Mouse (Mus musculus): ENCODE data around the gene LTO1.
"Not testable (repeated sequence)": the region's sequence is repeated elsewhere in the genome, so short reads cannot be mapped to it uniquely, and the experiment has no call there.

The LTO1 gene

DNA sequence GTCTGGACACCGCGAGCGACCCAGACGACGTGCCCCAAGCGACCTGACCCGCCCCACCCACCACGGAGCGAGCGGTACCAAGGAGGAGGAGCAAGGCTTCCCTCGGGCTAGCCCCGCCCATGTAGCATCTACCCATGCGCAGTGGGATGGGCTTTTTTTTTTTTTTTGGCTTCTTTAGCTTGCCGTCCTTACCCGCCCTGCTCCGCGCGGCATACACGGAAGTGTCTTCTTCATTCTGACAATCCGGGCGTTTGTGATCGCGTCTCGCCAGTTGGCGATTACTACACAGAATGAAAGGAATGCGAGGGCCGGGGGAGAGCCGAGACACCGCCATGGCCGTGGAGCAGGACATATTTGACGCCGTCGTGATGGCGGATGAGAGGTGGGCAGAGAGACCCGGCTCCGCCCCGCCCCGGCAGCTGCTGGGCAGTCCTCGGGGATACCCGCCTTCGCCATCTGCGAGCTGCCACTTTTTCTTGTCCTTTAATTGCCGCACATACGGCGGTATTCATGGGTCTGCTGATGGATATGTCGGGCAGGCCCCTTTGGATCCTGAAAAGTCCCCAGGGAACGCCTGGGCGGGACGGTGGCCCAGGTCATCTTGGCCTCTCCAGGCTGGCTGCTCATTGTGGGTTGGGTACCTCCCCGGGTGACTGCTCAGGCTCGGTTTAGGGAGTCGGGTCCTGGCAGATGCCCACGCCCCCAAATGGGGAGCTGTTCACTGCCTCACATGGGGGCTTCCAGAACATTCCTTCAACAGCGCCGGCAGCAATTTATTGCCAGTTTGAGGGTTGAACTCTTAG, at the start of gene LTO1:
Gene LTO1 (plus strand): TSS at position 153 of the 803 bp plus-strand sequence.
- DNase-seq (ENCODE audit: low spot score): no peak

DNA sequence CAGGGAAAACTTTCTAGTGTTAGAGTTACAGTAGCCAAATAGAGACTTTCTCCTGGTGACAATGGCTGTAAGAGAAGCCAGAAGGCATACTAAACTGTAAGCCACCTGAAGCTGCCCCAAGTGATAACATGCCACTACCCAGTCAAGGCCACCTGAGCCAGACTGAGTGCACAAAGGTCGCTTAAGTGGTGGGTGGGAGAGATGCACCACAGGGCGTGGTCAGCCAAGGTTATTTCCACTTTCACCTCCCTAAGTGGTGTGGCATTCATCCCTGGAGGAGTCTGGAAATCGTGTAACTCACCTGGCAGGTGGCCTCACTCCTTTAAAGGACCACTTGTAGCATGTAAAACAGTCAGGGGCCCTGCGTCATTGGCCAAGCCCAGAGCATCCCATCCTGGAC, 47.7 kb upstream of the LTO1 start:
- DNase-seq (ENCODE audit: low spot score): no peak

DNA sequence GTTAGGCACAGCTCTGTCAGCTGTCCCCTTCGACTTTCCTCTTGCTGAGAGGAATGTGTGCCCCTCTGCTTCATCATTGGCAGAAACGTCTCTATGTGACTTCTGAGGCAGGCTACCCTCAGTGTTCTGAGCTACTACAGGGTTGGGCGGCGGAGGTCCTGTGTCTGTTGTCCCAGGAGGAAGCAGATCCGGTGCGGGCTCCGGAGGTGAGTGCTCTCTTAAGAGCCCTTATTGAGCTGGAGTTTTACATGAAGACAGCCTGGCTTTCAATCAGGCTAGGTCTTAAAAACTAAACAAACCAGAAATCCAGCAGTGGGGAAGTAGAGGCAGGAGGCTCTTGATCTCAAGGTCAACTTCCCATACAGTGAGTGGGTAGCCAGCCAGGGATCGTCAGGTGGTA, 47.3 kb upstream of the LTO1 start:
- DNase-seq (ENCODE audit: low spot score): no peak

DNA sequence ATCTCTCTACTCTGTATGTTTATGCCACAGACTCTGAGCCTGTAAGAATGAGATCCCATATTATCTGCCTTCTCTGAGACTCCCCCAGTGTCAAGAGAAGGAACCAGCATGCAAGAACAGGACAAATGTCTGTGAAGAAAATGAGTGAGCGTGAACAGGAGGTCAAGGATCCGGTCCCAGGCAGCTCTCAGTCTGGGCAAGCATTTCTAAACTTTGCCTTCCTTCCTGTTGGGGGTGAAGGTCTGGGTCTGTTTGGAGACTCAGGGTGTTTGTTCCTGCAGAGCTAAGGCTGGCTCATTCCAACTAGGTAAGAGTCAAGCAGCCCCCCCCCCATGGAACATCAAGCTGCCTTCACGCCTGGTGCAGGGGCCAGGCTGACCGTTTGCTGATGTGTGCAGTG, 42.5 kb upstream of the LTO1 start:
- DNase-seq (ENCODE audit: low spot score): no peak

GRCm38 (mm10) chr7:144873160-144873559, 41.7 kb upstream of the LTO1 start:
- no peak for DNase-seq (ENCODE audit: low spot score)

- DNase-seq (ENCODE audit: low spot score): no peak
Observed at GRCm38 (mm10) chr7:144874226-144874625, 40.7 kb upstream of the LTO1 start.

DNA sequence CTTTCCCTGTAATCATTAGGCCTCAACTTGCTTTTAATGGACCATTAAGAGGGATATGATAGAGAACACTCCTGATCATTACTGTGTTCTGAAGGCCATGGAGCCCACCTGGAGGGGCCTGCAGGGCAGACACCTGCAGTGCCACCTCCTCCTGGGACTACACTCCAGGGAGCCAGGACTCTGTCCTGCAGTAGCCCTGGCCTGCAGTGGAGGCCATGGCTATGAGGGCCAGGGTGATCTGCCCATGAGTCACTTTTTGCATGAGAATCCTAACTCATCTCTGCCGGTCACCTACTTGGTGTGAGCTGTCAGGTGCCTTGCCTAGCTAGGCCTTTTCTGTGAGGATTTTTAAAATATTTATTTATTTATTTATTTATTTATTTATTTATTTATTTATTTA, 36.5 kb upstream of the LTO1 start:
- no peak for DNase-seq (ENCODE audit: low spot score)

GRCm38 (mm10) chr7:144883106-144883505, 31.8 kb upstream of the LTO1 start:
- DNase-seq (ENCODE audit: low spot score): no peak

GRCm38 (mm10) chr7:144887672-144888071, 27.2 kb upstream of the LTO1 start:
- no peak for DNase-seq (ENCODE audit: low spot score)

- no peak for DNase-seq (ENCODE audit: low spot score)
Observed at GRCm38 (mm10) chr7:144888564-144889299, 26.2 kb upstream of the LTO1 start.

DNA sequence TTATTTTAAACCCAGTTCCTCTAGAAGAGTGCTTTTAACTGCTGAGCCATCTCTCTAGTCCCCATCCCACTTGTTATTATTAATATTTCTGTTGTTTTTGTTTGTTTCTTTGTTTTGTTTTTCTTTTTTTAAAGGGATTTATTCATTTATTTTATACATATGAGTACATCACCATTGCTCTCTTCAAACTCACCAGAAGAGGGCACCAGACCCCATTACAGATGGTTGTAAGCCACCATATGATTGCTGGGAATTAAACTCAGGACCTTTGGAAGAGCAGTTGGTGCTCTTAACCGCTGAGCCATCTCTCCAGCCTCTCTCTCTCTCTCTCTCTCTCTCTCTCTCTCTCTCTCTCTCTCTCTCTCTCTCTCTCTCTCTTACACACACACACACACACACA, 24.2 kb upstream of the LTO1 start:
- DNase-seq (ENCODE audit: low spot score): not testable (repeated sequence)

DNA sequence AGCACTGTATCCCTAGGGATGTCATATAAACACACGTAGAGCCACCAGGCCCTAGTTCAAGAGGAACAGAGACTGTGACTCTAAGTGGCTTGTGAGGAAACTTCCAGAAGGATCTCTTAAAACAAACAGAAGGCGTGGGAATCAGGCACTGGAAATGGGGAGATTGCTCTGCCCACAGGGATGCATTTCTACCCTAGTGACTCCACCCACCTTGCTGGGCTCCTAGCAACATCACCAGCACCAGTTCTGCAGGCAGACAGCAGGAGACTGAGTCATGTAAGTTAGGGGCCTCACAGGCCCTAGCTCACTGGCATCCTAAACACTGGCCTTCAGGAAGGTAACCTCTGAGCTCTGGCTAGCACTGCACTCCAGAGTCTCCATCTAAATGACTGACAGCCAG, 23.0 kb upstream of the LTO1 start:
- DNase-seq (ENCODE audit: low spot score): no peak

DNA sequence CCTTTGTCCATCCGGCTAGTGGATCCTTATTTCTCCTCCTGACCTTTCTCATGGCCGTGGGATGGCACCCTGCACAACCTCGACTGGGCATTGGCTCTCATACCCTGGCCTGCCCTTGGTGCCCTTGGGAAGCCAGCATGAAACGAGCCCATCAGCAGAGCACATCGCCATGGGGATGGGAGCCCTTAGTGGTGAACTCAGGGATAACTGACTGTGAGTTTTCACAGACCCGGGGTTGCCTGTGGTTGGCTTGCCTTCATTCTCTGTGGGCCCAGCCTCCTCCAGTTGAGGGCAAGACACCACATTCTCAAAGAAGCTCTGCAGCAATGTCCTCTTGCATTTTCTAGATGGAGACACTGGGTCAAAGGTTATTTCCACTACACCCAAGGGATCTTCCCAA, 22.6 kb upstream of the LTO1 start:
- no peak for DNase-seq (ENCODE audit: low spot score)

GRCm38 (mm10) chr7:144894191-144894590, 20.7 kb upstream of the LTO1 start:
- no peak for DNase-seq (ENCODE audit: low spot score)

DNA sequence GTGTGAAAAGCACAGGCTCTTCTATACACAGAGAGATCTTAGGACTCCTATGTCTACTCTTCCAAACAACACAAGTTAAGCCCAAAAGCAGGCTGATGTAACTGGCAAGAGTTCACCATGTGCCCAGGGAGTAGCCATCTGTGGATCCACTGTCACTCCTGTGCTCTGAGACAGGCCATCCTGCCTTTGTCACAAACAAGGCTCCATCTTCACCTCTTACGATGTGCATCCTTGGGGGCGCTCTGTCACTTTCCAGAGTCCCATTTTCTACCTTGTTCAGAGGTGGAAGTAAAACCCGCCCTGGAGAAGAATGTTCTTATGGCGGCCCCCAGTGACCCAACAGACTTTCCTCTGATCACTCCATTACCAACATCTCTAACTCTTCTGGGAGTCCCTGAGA, 20.2 kb upstream of the LTO1 start:
- DNase-seq (ENCODE audit: low spot score): no peak

GRCm38 (mm10) chr7:144895305-144896111, 19.4 kb upstream of the LTO1 start:
- DNase-seq (ENCODE audit: low spot score): no peak

- DNase-seq (ENCODE audit: low spot score): no peak
Observed at GRCm38 (mm10) chr7:144896294-144897218, 18.3 kb upstream of the LTO1 start, which contains the start of gene Fgf15. Gene Fgf15, plus strand, starts transcription at chr7:144896531.

- DNase-seq (ENCODE audit: low spot score): no peak
Observed at GRCm38 (mm10) chr7:144898506-144898905, 16.4 kb upstream of the LTO1 start.

- DNase-seq (ENCODE audit: low spot score): not testable (repeated sequence)
Observed at GRCm38 (mm10) chr7:144905514-144905913, 9.4 kb upstream of the LTO1 start.

DNA sequence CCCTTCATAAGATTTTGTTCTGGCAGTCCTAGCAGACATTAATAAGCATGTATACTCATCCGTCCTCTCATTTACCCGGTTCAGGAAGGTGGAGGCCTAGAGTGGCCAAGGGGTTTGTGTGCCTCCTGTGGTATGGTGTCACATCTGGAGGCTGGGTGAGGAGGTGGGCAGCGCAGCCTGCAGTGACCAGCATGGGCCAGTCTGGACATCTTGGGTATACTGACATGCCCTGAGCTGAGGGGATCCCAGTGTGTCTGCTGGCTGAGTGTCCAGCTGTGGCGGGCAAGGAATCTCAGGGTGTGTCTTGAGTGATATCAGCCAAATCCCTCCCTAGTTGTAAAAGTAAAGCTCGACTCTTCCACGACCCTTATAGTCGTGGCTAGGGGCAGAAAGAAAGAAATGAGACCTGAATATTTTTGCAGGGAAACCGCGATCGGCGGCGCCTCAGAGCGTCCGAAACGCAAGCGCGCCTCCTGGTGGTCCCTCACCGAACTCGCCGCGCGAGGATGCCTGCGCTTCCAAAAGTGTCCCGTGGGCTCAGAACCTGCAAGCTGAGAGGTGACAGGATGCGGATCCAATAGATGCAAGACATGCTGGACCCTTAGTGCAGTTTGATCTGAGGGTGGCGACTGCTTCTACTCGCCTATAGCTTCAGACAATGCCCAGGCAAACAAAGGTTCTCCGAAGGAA, 8.0 kb upstream of the LTO1 start:
- DNase-seq (ENCODE audit: low spot score): no peak

DNA sequence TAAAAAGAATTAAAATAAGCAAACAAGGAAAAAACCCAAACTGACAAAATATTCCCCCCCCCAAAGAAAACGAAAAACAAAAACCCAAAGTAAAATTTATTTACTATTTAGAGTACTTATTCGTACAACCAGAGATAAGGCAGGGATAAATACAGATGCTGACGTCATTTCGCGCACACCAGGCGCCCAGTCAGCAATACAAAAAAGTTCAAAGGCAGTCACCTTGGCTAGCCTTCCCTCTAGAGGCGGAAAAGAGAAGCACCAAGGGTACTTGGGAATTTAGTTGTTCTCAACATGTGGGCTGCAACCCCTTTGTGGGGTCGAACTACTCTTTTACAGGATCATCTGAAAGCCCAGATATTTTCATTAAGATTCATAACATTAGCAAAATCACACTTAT, 7.1 kb upstream of the LTO1 start:
- no peak for DNase-seq (ENCODE audit: low spot score)
